Mouse (Mus musculus) testis, adult 2 months (tissue): ENCODE results near the gene Ubtd2.

Source experiments
- CTCF ChIP-seq: fragments of 200-500 bp; IDR thresholded peaks from 2 replicates; pipeline ENCODE4 v1.5.1; 2012; ENCODE audit warnings: low read depth, mild to moderate bottlenecking, inconsistent platforms, low read length, moderate library complexity; ENCODE audit not compliant: control insufficient read depth, insufficient read depth, insufficient replicate concordance
- POLR2A ChIP-seq: fragments of 200-500 bp; IDR thresholded peaks from 2 replicates; pipeline ENCODE4 v1.6.1; 2012; ENCODE audit warnings: low read depth, mild to moderate bottlenecking, inconsistent platforms, low read length, moderate library complexity; ENCODE audit not compliant: control insufficient read depth

DNA sequence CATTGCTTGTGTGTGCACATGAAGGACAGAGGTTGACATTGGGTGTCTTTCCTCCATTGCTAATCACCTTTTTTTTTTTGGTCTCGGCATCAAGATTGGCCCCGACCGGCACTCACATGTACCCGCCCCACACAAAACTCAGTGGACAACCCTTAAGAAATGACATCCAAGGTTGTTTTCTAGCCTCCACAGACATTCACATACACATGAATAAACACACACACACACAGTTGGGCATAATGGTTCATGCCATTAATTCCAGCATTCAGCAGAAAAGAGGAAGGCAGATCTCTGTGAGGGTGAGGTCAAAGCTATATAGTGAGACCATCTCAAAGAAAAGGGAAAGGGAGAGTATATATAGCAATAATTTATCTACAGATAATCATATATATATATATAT is 2.4 kb upstream of the Ubtd2 start:
- no peak for TF ChIP-seq CTCF
- no peak for TF ChIP-seq POLR2A
